Mouse (Mus musculus) bone marrow, adult 2 months (tissue): ENCODE data around the gene Mansc1.

Experiments used
- CTCF ChIP-seq: fragments of 200-500 bp; IDR thresholded peaks from 2 replicates; pipeline ENCODE4 v1.5.1; 2011; ENCODE audit warnings: low read length, control low read depth; ENCODE audit not compliant: control insufficient read depth, insufficient read depth
- POLR2A ChIP-seq: fragments of 200-500 bp; IDR thresholded peaks from 2 replicates; pipeline ENCODE4 v1.6.1; 2011; ENCODE audit warnings: low read depth, mild to moderate bottlenecking, control low read depth, low read length, borderline replicate concordance; ENCODE audit not compliant: control insufficient read depth

- no peak for TF ChIP-seq POLR2A
- no peak for TF ChIP-seq CTCF
Observed at GRCm38 (mm10) chr6:134559635-134560034, 72.7 kb downstream of the Mansc1 start.
